ENCODE assay signal across 1 mouse cellular context in genomic region chr1:135427390-135427789, GRCm38 (mm10).
TF ChIP-seq lines count a peak whose summit lies in the region.

No protein-coding gene starts in this region.

TF ChIP-seq in CH12.LX, 34 proteins besides CTCF, POLR2A, EP300 and RAD21:
- TF ChIP-seq PAX5 (IDR thresholded peaks at IDR 0.05; ENCODE audit: low read length) (no peak), CHD2 (IDR thresholded peaks at IDR 0.05; ENCODE audit: low read length) (no peak), MYC (IDR thresholded peaks at IDR 0.05; ENCODE audit: low read depth, low read length) (0 out of 2 replicates have a peak, but pooled peaks have one; percentile 13), ETS1 (conservative IDR thresholded peaks at IDR 0.05; ENCODE audit: low read depth, low read length) (no peak), BHLHE40 (IDR thresholded peaks at IDR 0.05; ENCODE audit: low read depth, low read length) (no peak), POLR2AphosphoS2 (IDR thresholded peaks at IDR 0.05; ENCODE audit: low read depth, low read length) (no peak), SMC3 (IDR thresholded peaks at IDR 0.05; ENCODE audit: low read depth, low read length) (no peak), ZC3H11A (IDR thresholded peaks at IDR 0.05; ENCODE audit: low read depth, low read length) (no peak), GABPA (IDR thresholded peaks at IDR 0.05; ENCODE audit: insufficient replicate concordance, low read depth, low read length) (no peak), ZNF384 (IDR thresholded peaks at IDR 0.05; ENCODE audit: low read depth, low read length) (no peak), SIN3A (IDR thresholded peaks at IDR 0.05; ENCODE audit: low read length) (0 out of 2 replicates have a peak, but pooled peaks have one; percentile 31), MAFK (IDR thresholded peaks at IDR 0.05; ENCODE audit: insufficient replicate concordance, low read length) (no peak), UBTF (IDR thresholded peaks at IDR 0.05; ENCODE audit: low read depth, low read length) (no peak), IRF4 (IDR thresholded peaks at IDR 0.05; ENCODE audit: low read depth, low read length) (peak; percentile 73), CHD1 (IDR thresholded peaks at IDR 0.05; ENCODE audit: low read depth, low read length) (no peak), MXI1 (IDR thresholded peaks at IDR 0.05; ENCODE audit: low read depth, low read length) (no peak), TBP (conservative IDR thresholded peaks at IDR 0.05; ENCODE audit: low read depth, low read length) (no peak)
